Mouse (Mus musculus) kidney, adult 2 months (tissue): Measurements from ENCODE around the gene Tab1.

ENCODE experiments used
- CTCF ChIP-seq: fragments of 200-500 bp; conservative IDR thresholded peaks from 2 replicates; pipeline ENCODE4 v1.5.1; 2011; ENCODE audit warnings: low read depth, mild to moderate bottlenecking, control low read depth, low read length, moderate library complexity, mixed read lengths; ENCODE audit not compliant: insufficient read depth, insufficient read length
- POLR2A ChIP-seq: fragments of 200-500 bp; IDR thresholded peaks from one replicate; pipeline ENCODE4 v1.6.1; 2011; ENCODE audit warnings: low read depth, low read length, control low read depth

DNA sequence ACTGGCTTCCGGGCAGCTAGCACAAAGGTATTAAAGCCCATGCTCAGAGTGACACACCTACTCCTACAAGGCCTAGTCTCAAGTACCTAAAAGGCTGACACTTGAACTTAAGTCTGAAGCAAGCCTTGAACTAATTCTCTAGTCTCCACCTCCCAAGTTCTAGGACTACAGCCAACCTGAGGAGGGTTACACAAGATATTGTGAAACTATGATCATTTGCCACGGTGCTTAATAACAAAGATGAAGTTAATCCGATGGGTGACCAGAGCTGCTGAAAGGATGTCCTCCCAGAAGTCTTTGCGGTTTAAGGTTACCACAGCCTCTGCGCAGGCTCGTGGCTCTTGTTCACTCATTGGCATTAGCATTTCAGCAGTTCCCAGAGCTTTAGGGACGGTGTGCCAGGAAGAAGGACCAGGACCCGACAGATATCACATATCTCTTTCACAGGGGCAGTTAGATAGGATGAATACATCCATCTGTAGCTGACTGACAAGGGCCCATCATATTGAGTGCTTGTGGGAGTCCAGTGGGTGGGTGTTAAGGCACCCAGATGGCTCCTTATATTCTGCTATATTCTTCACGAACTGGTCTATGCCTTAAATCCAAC is 45.4 kb upstream of the Tab1 start:
- TF ChIP-seq POLR2A (no peak), CTCF (no peak)
